Mouse (Mus musculus) layer of hippocampus, adult 2 months (tissue): ENCODE measurements around the gene Trp53i13. TPM values are rescaled to one million over a fixed set of nuclear protein-coding genes. Genes with fewer than 3 reads are reported as not detected.

Experiments used
- DNase-seq, 2 experiments: peaks; one replicate each; pipeline ENCODE4 v3.0.0; 2022; ENCODE audit warnings: low spot score in 2 of 2
- H3K27ac ChIP-seq: fragments of 200-600 bp; 2 replicates; pipeline ENCODE4 v1.8.1; 2022
- H3K4me3 ChIP-seq: fragments of 200-600 bp; 2 replicates; pipeline ENCODE4 v1.8.1; 2022; ENCODE audit warnings: mild to moderate bottlenecking
- CTCF ChIP-seq: fragments of 200-600 bp; conservative IDR thresholded peaks from 2 replicates; pipeline ENCODE4 v1.8.1; 2022; ENCODE audit warnings: antibody characterized with exemption, mild to moderate bottlenecking, moderate library complexity
- total RNA-seq, 2 experiments: library from RNA; stranded (reverse); gene quantifications; 2 replicates each; pipeline ENCODE4 v1.2.3; 2021

Gene Trp53i13
- total RNA-seq, 2 experiments from 2014 or later, result 5.7 to 7.4 TPM

GRCm38 (mm10) chr11:77505291-77505980 is 10.3 kb downstream of the Trp53i13 start:
- no peak overlapping the region for H3K4me3 ChIP-seq
- no peak for TF ChIP-seq CTCF
- no peak for DNase-seq
- no peak overlapping the region for H3K27ac ChIP-seq

- no peak for TF ChIP-seq CTCF
- H3K4me3 ChIP-seq, result no peak overlapping the region
- DNase-seq, result no peak
- no peak overlapping the region for H3K27ac ChIP-seq
Measured at GRCm38 (mm10) chr11:77504377-77504776, 11.4 kb downstream of the Trp53i13 start.

- DNase-seq, result no peak
- Histone ChIP-seq H3K4me3 (no peak overlapping the region), H3K27ac (peak overlapping the region; percentile 74)
- no peak for TF ChIP-seq CTCF
Measured at GRCm38 (mm10) chr11:77503511-77503910, 12.3 kb downstream of the Trp53i13 start.

- Histone ChIP-seq H3K27ac (peak overlapping the region; percentile 74), H3K4me3 (no peak overlapping the region)
- no peak for TF ChIP-seq CTCF
- no peak for DNase-seq
Measured at GRCm38 (mm10) chr11:77502481-77502880, 13.3 kb downstream of the Trp53i13 start.

GRCm38 (mm10) chr11:77501971-77502370 is 13.8 kb downstream of the Trp53i13 start:
- TF ChIP-seq CTCF, result no peak
- H3K27ac ChIP-seq, result 0 out of 2 replicates have a peak overlapping the region, but pooled peaks have one; percentile 12

GRCm38 (mm10) chr11:77501392-77501791 is 14.4 kb downstream of the Trp53i13 start:
- DNase-seq, result peak; percentile 82 to 85
- Histone ChIP-seq H3K27ac (peak overlapping the region; percentile 82), H3K4me3 (no peak overlapping the region; the same call in 1 of the 2 replicates)
- TF ChIP-seq CTCF, result peak; percentile 86

More at GRCm38 (mm10) chr11:77501971-77502370, 13.8 kb downstream of the Trp53i13 start:
- H3K4me3 ChIP-seq, result no peak overlapping the region
- DNase-seq, result no peak

- peak overlapping the region; percentile 82 for H3K27ac ChIP-seq
- TF ChIP-seq CTCF, result no peak
- peak in 1 of 2 experiments; percentile 69 for DNase-seq
- H3K4me3 ChIP-seq, result no peak overlapping the region; the same call in 1 of the 2 replicates
Measured at GRCm38 (mm10) chr11:77500361-77501325, 15.1 kb downstream of the Trp53i13 start.

- H3K4me3 ChIP-seq, result no peak overlapping the region
- H3K27ac ChIP-seq, result peak overlapping the region; percentile 82
- no peak for TF ChIP-seq CTCF
- no peak for DNase-seq
Measured at GRCm38 (mm10) chr11:77499354-77499753, 16.4 kb downstream of the Trp53i13 start.

GRCm38 (mm10) chr11:77498261-77499139 is 17.3 kb downstream of the Trp53i13 start:
- no peak for TF ChIP-seq CTCF
- Histone ChIP-seq H3K27ac (peak overlapping the region; percentile 82), H3K4me3 (no peak overlapping the region)
- no peak for DNase-seq

- H3K27ac ChIP-seq, result peak overlapping the region; percentile 82
- no peak for DNase-seq
- H3K4me3 ChIP-seq, result no peak overlapping the region
- no peak for TF ChIP-seq CTCF
Measured at GRCm38 (mm10) chr11:77497851-77498250, 17.9 kb downstream of the Trp53i13 start.

GRCm38 (mm10) chr11:77497341-77497756 is 18.4 kb downstream of the Trp53i13 start:
- H3K27ac ChIP-seq, result peak overlapping the region; percentile 82
- peak in 1 of 2 experiments; percentile 60 for DNase-seq
- TF ChIP-seq CTCF, result peak; percentile 77
- no peak overlapping the region; the same call in 1 of the 2 replicates for H3K4me3 ChIP-seq

- H3K4me3 ChIP-seq, result no peak overlapping the region
- H3K27ac ChIP-seq, result peak overlapping the region; percentile 91; the same call in 1 of the 2 replicates
- DNase-seq, result no peak
- TF ChIP-seq CTCF, result no peak
Measured at GRCm38 (mm10) chr11:77495507-77495906, 20.3 kb downstream of the Trp53i13 start.
